Mouse (Mus musculus) kidney, embryonic 16.5 days (tissue): ENCODE results near the gene Pfdn6. TPM values are rescaled to one million over a fixed set of nuclear protein-coding genes. Genes with fewer than 3 reads are reported as not detected.
"Not testable (repeated sequence)": the region's sequence is repeated elsewhere in the genome, so short reads cannot be mapped to it uniquely, and the experiment has no call there.

Source experiments
- ATAC-seq: fragments of 200-750 bp; cut with Nextera tagmentation; 2 replicates; pipeline ENCODE4 v1.8.0; 2017; ENCODE audit warnings: moderate TSS enrichment; ENCODE audit not compliant: low FRiP score, low TSS enrichment
- H3K27ac ChIP-seq: fragments of 300-500 bp; sonication (generic); 2 replicates; pipeline ENCODE4 v1.5.1; 2014; ENCODE audit warnings: low read length
- H3K27me3 ChIP-seq: fragments of 300-500 bp; sonication (generic); 2 replicates; pipeline ENCODE4 v1.6.1; 2014; ENCODE audit warnings: low read length, control low read depth, mixed read lengths; ENCODE audit not compliant: insufficient read depth
- H3K36me3 ChIP-seq: fragments of 300-500 bp; sonication (generic); 2 replicates; pipeline ENCODE4 v1.6.1; 2014; ENCODE audit warnings: low read length, control low read depth, mixed read lengths; ENCODE audit not compliant: insufficient read depth
- H3K4me1 ChIP-seq: fragments of 300-500 bp; sonication (generic); 2 replicates; pipeline ENCODE4 v1.6.1; 2014; ENCODE audit warnings: low read length, control low read depth, mixed read lengths; ENCODE audit not compliant: insufficient read depth
- H3K4me2 ChIP-seq: fragments of 300-500 bp; sonication (generic); replicated peaks from 2 replicates; pipeline ENCODE4 v1.6.1; 2014; ENCODE audit warnings: low read depth, low read length
- H3K4me3 ChIP-seq: fragments of 300-500 bp; sonication (generic); 2 replicates; pipeline ENCODE4 v1.5.1; 2014; ENCODE audit warnings: mild to moderate bottlenecking, low read length
- H3K9ac ChIP-seq: fragments of 300-500 bp; sonication (generic); replicated peaks from 2 replicates; pipeline ENCODE4 v1.6.1; 2014; ENCODE audit warnings: low read length
- H3K9me3 ChIP-seq: fragments of 300-500 bp; sonication (generic); 2 replicates; pipeline ENCODE4 v1.6.1; 2016; ENCODE audit warnings: low read length, control low read depth
- WGBS: fragments of 180-500 bp; shearing (Covaris S2); extraction: QIAGEN DNeasy Blood & Tissue Kit; methylation state at CpG from one replicate; pipeline ENCODE4 v1.1.7; 2014; 5-methylcytosine and 5-hydroxymethylcytosine counted together
- polyA plus RNA-seq: library from polyadenylated mRNA; unstranded; fragments of >200 nt; fragmentation: Nextera tagmentation; extraction: Ambion mirVana; gene quantifications from 2 replicates; pipeline ENCODE4 v1.2.1, GENCODE M21; 2015

The Pfdn6 gene
- polyA plus RNA-seq, 1 experiment from 2014 or later = 168 TPM

DNA sequence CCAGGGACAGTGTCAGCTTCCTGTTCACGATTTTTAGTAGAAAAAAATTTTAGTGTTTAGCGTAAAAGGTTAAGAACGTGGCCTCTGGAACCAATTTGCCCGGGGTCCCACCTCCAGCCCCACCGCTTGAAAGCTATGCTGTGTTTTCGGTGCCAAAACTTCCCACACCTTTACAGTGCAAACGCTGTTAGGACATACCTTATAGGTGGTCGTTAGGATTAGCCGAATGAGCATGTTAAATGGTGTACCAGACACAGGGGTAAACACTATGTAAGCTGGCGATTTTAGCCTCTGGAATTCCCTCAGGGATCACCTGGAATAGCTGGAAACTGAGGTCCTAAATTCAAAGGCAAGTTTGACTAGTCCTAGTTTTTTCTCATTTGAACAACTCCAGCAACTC, 16.2 kb upstream of the Pfdn6 start:
- H3K4me3 ChIP-seq = peak overlapping the region; percentile 87
- H3K9ac ChIP-seq = peak overlapping the region; percentile 75
- no peak overlapping the region for H3K27ac ChIP-seq
- H3K4me1 ChIP-seq = peaks cover 38% of the 10 kb centered on the region
- H3K9me3 ChIP-seq = no peaks in the 10 kb centered on the region
- no peak for ATAC-seq
- H3K4me2 ChIP-seq = peak overlapping the region; percentile 74
- no peaks in the 10 kb centered on the region for H3K27me3 ChIP-seq
- peaks cover 46% of the 10 kb centered on the region for H3K36me3 ChIP-seq
- WGBS = 7% methylated on average over 10 of the region's 10 CpGs

DNA sequence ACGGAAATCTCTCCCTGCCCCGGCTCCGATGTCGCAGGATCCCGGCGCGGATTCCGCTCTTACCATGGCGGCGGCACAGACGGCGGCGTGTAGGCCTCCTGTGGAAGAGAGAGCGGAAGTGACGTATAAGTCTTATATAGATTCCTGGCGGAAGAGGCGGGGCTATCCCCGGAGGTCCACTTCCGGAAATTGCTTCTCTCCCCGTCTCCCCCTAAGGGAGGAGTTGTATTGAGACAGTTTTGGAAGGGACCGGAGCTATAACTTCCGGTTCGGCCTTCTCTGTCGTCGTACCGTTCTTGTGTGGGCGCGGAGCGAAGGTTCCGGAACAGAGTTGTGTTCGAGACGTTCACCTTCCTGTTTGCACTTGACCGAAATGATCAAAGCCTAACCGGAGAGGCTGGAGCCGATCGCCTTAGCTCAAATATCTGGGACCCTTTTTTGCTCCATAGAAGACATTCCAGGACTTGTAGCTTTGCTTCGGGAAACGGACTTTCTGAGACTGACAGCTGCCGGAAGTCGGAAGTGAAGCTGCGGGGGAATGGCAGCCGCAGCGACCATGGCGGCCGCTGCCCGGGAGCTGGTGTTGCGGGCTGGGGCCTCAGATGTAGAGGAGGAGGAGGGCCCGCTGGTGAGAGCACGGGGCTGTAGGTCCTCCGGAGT, 15.5 kb upstream of the Pfdn6 start, which contains the start of the genes Vps52 and Rps18:
TSS of gene Vps52 (plus strand) at position 258 of the 660 bp plus-strand sequence.
TSS of gene Rps18 (minus strand) at position 447 of the 660 bp plus-strand sequence.
- WGBS = under 1% methylated on average over 50 of the region's 50 CpGs

DNA sequence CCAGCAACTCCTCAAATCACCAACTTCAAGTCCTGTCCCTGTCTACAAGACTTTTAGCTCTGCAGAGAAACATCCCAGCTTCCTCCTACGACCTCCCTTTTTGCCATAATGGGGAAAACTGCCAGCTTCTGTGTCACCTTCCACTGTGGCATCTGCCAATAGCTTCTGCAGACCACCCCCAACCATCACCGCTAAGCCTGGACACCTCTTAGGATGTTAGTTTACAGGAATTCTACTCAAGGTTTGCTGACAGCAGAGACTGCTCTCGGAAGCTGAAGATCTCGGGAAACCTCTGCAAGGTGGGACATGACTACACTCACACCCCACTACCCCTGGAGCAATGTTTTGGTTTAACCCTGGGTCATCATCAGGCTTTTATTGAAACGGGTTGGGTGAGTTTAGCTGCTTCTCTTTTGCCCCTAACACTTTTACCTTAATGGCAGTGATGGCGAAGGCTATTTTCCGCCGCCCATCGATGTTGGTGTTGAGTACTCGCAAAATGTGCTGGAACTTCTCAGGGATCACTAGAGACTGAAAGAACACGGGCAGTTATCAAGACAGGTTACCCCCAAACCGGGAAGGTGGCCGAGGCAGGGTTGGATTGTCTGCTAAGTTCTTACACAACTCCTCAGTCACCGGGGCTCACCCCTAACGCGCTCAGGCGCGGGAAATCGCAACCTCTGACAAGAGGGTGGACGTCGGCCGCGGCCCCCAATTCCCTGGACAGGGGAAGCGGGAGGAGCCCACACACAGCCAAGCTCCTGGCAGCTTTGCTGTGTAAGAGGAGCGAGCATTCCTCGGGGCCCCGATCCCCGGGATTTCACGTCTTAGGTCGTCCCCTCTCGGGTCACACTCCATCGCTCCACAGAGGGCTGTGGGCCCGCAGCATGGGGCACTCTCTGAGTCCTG, 14.8 kb upstream of the Pfdn6 start:
- under 1% methylated on average over 33 of the region's 33 CpGs for WGBS
- H3K4me3 ChIP-seq = peak overlapping the region; percentile 87
- H3K4me1 ChIP-seq = peaks cover 50% of the 10 kb centered on the region
- peak overlapping the region; percentile 87 for H3K27ac ChIP-seq
- no peaks in the 10 kb centered on the region for H3K27me3 ChIP-seq
- H3K4me2 ChIP-seq = peak overlapping the region; percentile 99
- peak overlapping the region; percentile 87 for H3K9ac ChIP-seq
- peaks cover 40% of the 10 kb centered on the region for H3K36me3 ChIP-seq
- ATAC-seq = no peak; the same call in 1 of the 2 replicates
- H3K9me3 ChIP-seq = no peaks in the 10 kb centered on the region

More for the DNA sequence above, 15.5 kb upstream of the Pfdn6 start, which contains the start of the genes Vps52 and Rps18:
- H3K27me3 ChIP-seq = no peaks in the 10 kb centered on the region
- peaks cover 42% of the 10 kb centered on the region for H3K36me3 ChIP-seq
- H3K4me1 ChIP-seq = peaks cover 44% of the 10 kb centered on the region
- peak within 1 kb of the TSS; percentile 87 for H3K4me3 ChIP-seq
- peak within 1 kb of the TSS; percentile 99 for H3K4me2 ChIP-seq
- H3K27ac ChIP-seq = peak within 1 kb of the TSS; percentile 87
- peak within 1 kb of the TSS; percentile 87 for H3K9ac ChIP-seq
- H3K9me3 ChIP-seq = no peaks in the 10 kb centered on the region
- ATAC-seq = peak; percentile 79

DNA sequence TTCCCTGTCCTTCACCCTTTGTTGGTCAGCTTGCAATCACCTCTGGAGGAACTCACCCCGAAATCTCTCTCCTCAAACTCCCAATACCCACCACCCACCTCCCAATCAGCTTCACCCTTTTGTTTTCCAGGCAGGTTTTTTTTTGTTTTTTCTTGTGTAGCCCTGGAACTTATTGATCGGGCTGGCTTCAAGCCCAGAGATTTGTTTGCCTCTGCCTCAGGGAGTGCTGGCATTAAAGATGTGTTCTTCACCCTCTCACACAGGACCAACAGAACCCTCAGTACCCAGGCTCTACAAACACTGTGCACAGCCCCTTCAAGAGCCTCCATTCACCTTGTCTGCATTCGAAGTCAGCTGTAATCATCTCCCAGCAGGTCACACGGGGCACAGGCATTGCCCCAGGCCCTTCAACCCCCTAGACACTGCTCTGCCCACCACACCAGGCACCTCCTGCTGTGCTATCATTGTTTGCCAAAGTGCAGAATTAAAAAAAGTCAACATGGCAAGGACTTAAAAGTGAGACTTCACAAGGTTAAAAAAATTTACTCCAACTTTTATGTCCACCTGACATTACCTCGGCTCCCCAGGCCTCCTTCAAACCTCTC, 13.9 kb upstream of the Pfdn6 start:
- ATAC-seq = no peak
- peak overlapping the region; percentile 87 for H3K27ac ChIP-seq
- 40% methylated on average over 5 of the region's 5 CpGs for WGBS
- peaks cover 36% of the 10 kb centered on the region for H3K36me3 ChIP-seq
- H3K27me3 ChIP-seq = no peaks in the 10 kb centered on the region
- peak overlapping the region; percentile 99 for H3K4me2 ChIP-seq
- H3K4me3 ChIP-seq = peak overlapping the region; percentile 87
- no peaks in the 10 kb centered on the region for H3K9me3 ChIP-seq
- H3K4me1 ChIP-seq = peaks cover 50% of the 10 kb centered on the region
- peak overlapping the region; percentile 87 for H3K9ac ChIP-seq

DNA sequence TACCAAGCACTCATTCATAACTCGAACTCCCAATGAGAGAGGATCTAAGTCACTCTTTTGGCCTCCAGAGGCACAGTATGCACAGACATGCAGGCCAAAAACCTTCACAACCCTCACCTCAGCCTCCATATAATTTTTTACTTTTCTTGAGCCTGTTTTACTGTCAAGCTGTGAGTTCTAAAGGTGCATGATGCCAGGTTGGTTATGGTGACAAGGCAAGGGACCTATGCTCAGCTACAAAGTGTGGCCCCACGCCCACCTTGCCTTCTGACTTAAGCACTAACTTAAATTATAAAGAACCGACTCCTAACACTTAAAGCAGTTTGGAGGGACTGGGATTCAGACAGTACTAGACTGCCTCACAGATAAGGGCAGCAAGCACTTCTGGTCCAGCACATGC, 13.2 kb upstream of the Pfdn6 start:
- H3K4me1 ChIP-seq = peaks cover 50% of the 10 kb centered on the region
- no peaks in the 10 kb centered on the region for H3K9me3 ChIP-seq
- H3K4me3 ChIP-seq = peak overlapping the region; percentile 87; the same call in 1 of the 2 replicates
- peak overlapping the region; percentile 87 for H3K9ac ChIP-seq
- peaks cover 35% of the 10 kb centered on the region for H3K36me3 ChIP-seq
- H3K27ac ChIP-seq = 0 out of 2 replicates have a peak overlapping the region, but pooled peaks have one; percentile 43
- WGBS = 81% methylated on average over 3 of the region's 3 CpGs
- H3K27me3 ChIP-seq = no peaks in the 10 kb centered on the region
- H3K4me2 ChIP-seq = peak overlapping the region; percentile 99
- ATAC-seq = no peak

DNA sequence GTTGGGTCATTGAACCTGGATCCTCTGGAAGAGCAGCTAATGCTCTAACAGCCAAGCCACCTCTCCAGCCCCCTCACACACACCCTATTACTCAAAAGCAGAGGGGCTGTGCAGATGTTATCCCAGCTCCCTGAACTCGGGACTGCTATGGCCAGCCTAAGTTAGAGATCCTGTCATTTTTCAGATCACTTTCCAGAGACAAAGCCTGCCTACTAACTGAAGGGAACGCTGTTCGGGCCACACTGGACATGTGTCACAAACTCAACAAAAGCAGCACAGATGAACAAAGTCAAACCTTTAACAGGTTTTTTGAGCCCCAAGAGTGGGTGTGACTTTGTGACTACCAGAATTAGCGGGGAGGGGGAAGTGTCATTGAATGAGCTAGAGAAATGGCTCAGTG, 12.7 kb upstream of the Pfdn6 start:
- Histone ChIP-seq H3K9ac (peak overlapping the region; percentile 87), H3K4me1 (peaks cover 50% of the 10 kb centered on the region), H3K4me2 (0 out of 2 replicates have a peak overlapping the region, but pooled peaks have one; percentile 99), H3K27ac (peak overlapping the region; percentile 43; the same call in 1 of the 2 replicates), H3K9me3 (no peaks in the 10 kb centered on the region), H3K36me3 (peaks cover 32% of the 10 kb centered on the region), H3K27me3 (no peaks in the 10 kb centered on the region), H3K4me3 (no peak overlapping the region)
- no peak for ATAC-seq
- whole genome bisulfite sequencing = 82% methylated on average over 4 of the region's 4 CpGs

DNA sequence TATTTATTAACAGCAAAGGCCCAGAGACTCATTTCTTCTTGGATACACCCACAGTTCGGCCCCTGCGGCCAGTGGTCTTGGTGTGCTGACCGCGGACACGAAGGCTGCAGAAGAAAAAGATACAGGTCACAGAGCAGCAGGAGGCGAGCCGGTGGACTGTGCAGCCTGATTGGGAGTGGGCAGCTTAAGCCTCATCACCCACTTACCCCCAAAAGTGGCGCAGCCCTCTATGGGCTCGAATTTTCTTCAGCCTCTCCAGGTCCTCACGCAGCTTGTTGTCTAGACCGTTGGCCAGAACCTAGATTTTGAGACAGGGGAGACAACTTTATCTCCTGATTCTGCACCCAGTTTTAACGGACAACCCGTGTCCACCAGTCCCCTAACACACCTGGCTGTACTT, 11.9 kb upstream of the Pfdn6 start:
- Histone ChIP-seq H3K4me2 (peak overlapping the region; percentile 75), H3K9ac (0 out of 2 replicates have a peak overlapping the region, but pooled peaks have one; percentile 10), H3K4me3 (peak overlapping the region; percentile 51; the same call in 1 of the 2 replicates), H3K36me3 (peaks cover 31% of the 10 kb centered on the region), H3K27ac (peak overlapping the region; percentile 92), H3K4me1 (peaks cover 50% of the 10 kb centered on the region)
- not testable (repeated sequence) for H3K9me3 ChIP-seq, H3K27me3 ChIP-seq, ATAC-seq
- WGBS = 61% methylated on average over 13 of the region's 13 CpGs

DNA sequence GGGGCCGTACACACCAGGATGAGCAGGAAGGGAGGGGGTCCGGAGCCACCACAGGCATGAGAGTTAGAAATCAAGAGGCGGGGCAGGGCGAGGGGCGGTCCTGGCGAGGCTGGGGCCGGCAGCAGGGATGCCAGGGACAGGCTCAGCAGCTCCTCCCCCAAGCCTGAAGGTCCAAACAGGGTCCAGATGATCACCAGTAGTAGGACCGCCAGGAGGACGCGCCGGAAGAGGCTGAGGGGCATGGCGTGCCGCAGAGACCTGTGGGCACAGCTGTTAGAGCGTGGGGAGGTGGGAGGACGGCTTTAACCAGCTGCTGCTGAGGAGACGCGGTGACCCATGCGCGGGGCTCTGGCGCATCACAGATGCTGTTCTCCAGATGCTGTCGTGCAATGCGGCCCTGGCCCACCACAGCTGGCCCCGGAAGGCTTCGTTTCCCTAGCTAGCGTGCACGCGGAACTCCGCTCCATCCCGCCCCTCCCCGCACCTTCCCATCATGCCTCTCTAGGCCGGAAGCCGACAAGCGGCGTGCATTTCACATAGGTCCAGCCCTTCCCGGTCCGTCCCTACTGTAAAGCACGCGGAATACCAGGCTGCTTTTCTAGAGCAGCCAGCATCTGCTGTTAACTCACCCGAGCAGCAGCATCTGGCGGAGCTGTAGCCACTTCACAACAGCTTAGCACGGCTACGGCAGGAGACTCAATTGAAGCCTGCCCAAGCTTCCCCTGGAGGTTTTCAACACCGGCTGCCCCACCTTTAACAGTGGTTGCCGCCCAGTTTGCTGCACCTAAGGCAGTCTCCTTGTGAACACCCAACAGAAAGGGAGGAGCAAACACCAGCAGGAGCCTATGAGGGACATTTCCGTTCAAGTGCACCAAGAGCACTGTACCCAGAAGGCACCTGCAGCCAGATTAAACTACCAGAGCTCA, 11.1 kb upstream of the Pfdn6 start, which contains the start of gene B3galt4:
TSS of gene B3galt4 (minus strand) at position 468 of the 926 bp plus-strand sequence.
- WGBS = 1% methylated on average over 45 of the region's 45 CpGs
- H3K27ac ChIP-seq = peak within 1 kb of the TSS; percentile 92
- H3K4me2 ChIP-seq = peak within 1 kb of the TSS; percentile 75
- peaks cover 45% of the 10 kb centered on the region for H3K4me1 ChIP-seq
- H3K4me3 ChIP-seq = peak within 1 kb of the TSS; percentile 51
- peak; percentile 83 for ATAC-seq
- peaks cover 34% of the 10 kb centered on the region for H3K36me3 ChIP-seq
- H3K9me3 ChIP-seq = no peaks in the 10 kb centered on the region
- H3K9ac ChIP-seq = peak within 1 kb of the TSS; percentile 64
- H3K27me3 ChIP-seq = no peaks in the 10 kb centered on the region
